Mouse (Mus musculus): ENCODE measurements around the gene Gm49368.

- TF ChIP-seq POLR2A (IDR thresholded peaks at IDR 0.05; ENCODE audit: control insufficient read depth in 1 of 2, insufficient read depth in 1 of 2, low read depth in 1 of 2, low read length in 2 of 2, poor library complexity in 1 of 2) (no peak), ELF1 (IDR thresholded peaks at IDR 0.05; ENCODE audit: low read depth, low read length) (no peak), CTCF (IDR thresholded peaks at IDR 0.05 in 2 of 3, conservative IDR thresholded peaks at IDR 0.05 in 1 of 3; ENCODE audit: control insufficient read depth in 1 of 3, insufficient read depth in 1 of 3, low read depth in 2 of 3, low read length in 3 of 3, poor library complexity in 1 of 3, severe bottlenecking in 1 of 3) (no peak), USF2 (IDR thresholded peaks at IDR 0.05; ENCODE audit: borderline replicate concordance in 1 of 2, insufficient read depth in 1 of 2, low read depth in 1 of 2, low read length in 2 of 2) (no peak), ZNF384 (IDR thresholded peaks at IDR 0.05; ENCODE audit: low read depth, low read length) (no peak)
These were observed at the start of gene Gm49368, which contains the start of gene Itgam for GRCm38 (mm10) chr7:128062456-128062855.
